Mouse (Mus musculus) ES-Bruce4 (cell line): ENCODE measurements at regions not wholly inside any gene's neighbourhood (a gene's known extent, or its start where the extent isn't known, plus 50 kb on each side); places are given as distances from the start of the nearest gene placed in this dataset.

ENCODE experiments used
- H3K27ac ChIP-seq: 2 replicates; pipeline ENCODE4 v1.5.1; 2012; ENCODE audit warnings: low read length, inconsistent platforms; ENCODE audit not compliant: insufficient read depth
- H3K27me3 ChIP-seq: 2 replicates; pipeline ENCODE4 v1.6.1; 2012; ENCODE audit warnings: mild to moderate bottlenecking, low read length, inconsistent platforms; ENCODE audit not compliant: control insufficient read depth, poor library complexity, insufficient read depth, severe bottlenecking
- H3K36me3 ChIP-seq: 2 replicates; pipeline ENCODE4 v1.6.1; 2012; ENCODE audit warnings: inconsistent platforms, mild to moderate bottlenecking, low read length, moderate library complexity; ENCODE audit not compliant: control insufficient read depth, poor library complexity, insufficient read depth, severe bottlenecking
- H3K4me1 ChIP-seq: one replicate; pipeline ENCODE4 v1.8.1; 2011; ENCODE audit warnings: low read length; ENCODE audit not compliant: control insufficient read depth, insufficient read depth
- H3K4me3 ChIP-seq: 2 replicates; pipeline ENCODE4 v1.5.1; 2011; ENCODE audit warnings: low read depth, mild to moderate bottlenecking, low read length
- H3K9ac ChIP-seq: 2 replicates; pipeline ENCODE4 v1.6.1; 2012; ENCODE audit warnings: low read depth, mild to moderate bottlenecking, inconsistent platforms; ENCODE audit not compliant: poor library complexity, severe bottlenecking
- H3K9me3 ChIP-seq: replicated peaks from 2 replicates; pipeline ENCODE4 v1.6.1; 2012; ENCODE audit warnings: mild to moderate bottlenecking, low read length, inconsistent platforms; ENCODE audit not compliant: control insufficient read depth, poor library complexity, insufficient read depth, severe bottlenecking
- CTCF ChIP-seq: IDR thresholded peaks from one replicate; pipeline ENCODE4 v1.8.1; 2011; ENCODE audit warnings: low read depth, low read length
- EP300 ChIP-seq: IDR thresholded peaks from 2 replicates; pipeline ENCODE4 v1.6.1; 2011; ENCODE audit warnings: low read depth, low read length; ENCODE audit not compliant: insufficient read depth
- POLR2A ChIP-seq: IDR thresholded peaks from one replicate; pipeline ENCODE4 v1.8.1; 2011; ENCODE audit warnings: low read length; ENCODE audit not compliant: insufficient read depth

DNA sequence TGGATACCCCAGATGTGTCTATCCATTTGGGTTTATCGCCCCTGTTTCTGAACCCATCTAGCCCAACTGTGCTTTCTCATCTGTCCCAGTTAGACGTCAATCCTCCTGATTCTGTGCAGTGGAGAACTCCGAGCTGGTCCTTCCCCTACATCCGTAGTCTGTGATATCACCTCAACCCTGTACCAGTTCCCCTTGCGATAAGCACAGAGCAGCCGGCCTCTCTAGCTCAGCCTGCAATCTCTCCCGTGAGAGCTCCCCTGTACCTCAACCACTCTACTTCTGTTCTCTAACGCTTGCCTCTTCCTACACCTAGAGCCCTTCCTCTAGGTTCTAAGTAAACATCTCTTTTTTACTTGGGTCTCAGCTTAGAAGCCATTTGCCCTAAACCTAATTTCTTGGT, 211.5 kb downstream of the Galc start:
- H3K4me1 ChIP-seq = no peaks in the 10 kb centered on the region
- no peaks in the 10 kb centered on the region for H3K27me3 ChIP-seq
- H3K4me3 ChIP-seq = no peak overlapping the region
- H3K36me3 ChIP-seq = no peaks in the 10 kb centered on the region
- no peak overlapping the region for H3K9ac ChIP-seq
- TF ChIP-seq EP300 (no peak), CTCF (no peak), POLR2A (no peak)
- no peaks in the 10 kb centered on the region for H3K9me3 ChIP-seq
- H3K27ac ChIP-seq = no peak overlapping the region

- Histone ChIP-seq H3K36me3 (no peaks in the 10 kb centered on the region), H3K4me3 (no peak overlapping the region), H3K9me3 (no peaks in the 10 kb centered on the region), H3K27ac (no peak overlapping the region), H3K27me3 (no peaks in the 10 kb centered on the region), H3K4me1 (no peaks in the 10 kb centered on the region), H3K9ac (no peak overlapping the region)
- no peak for TF ChIP-seq CTCF
- TF ChIP-seq POLR2A = no peak
- TF ChIP-seq EP300 = no peak
Measured at GRCm38 (mm10) chr12:98046459-98047440, 212.5 kb downstream of the Galc start.

- Histone ChIP-seq H3K27me3 (no peaks in the 10 kb centered on the region), H3K9ac (no peak overlapping the region), H3K27ac (no peak overlapping the region), H3K4me3 (no peak overlapping the region), H3K4me1 (no peaks in the 10 kb centered on the region), H3K36me3 (no peaks in the 10 kb centered on the region), H3K9me3 (no peaks in the 10 kb centered on the region)
- TF ChIP-seq POLR2A (no peak), CTCF (no peak), EP300 (no peak)
Measured at GRCm38 (mm10) chr12:98045784-98046458, 213.3 kb downstream of the Galc start.

- Histone ChIP-seq H3K9me3 (no peaks in the 10 kb centered on the region), H3K4me3 (no peak overlapping the region), H3K4me1 (no peaks in the 10 kb centered on the region), H3K27ac (no peak overlapping the region), H3K36me3 (no peaks in the 10 kb centered on the region), H3K9ac (no peak overlapping the region), H3K27me3 (no peaks in the 10 kb centered on the region)
- TF ChIP-seq CTCF = no peak
- no peak for TF ChIP-seq POLR2A
- no peak for TF ChIP-seq EP300
Measured at GRCm38 (mm10) chr12:98043436-98043835, 215.8 kb downstream of the Galc start.

- H3K27me3 ChIP-seq = no peaks in the 10 kb centered on the region
- TF ChIP-seq POLR2A (no peak), CTCF (no peak), EP300 (no peak)
- H3K9me3 ChIP-seq = no peaks in the 10 kb centered on the region
- no peak overlapping the region for H3K4me3 ChIP-seq
- no peak overlapping the region for H3K9ac ChIP-seq
- no peak overlapping the region for H3K27ac ChIP-seq
- H3K36me3 ChIP-seq = no peaks in the 10 kb centered on the region
- no peaks in the 10 kb centered on the region for H3K4me1 ChIP-seq
Measured at GRCm38 (mm10) chr12:98039677-98040076, 219.6 kb downstream of the Galc start.

- Histone ChIP-seq H3K9me3 (no peaks in the 10 kb centered on the region), H3K4me1 (no peaks in the 10 kb centered on the region), H3K36me3 (no peaks in the 10 kb centered on the region), H3K27ac (no peak overlapping the region), H3K27me3 (no peaks in the 10 kb centered on the region), H3K4me3 (no peak overlapping the region), H3K9ac (no peak overlapping the region)
- no peak for TF ChIP-seq POLR2A
- no peak for TF ChIP-seq EP300
- TF ChIP-seq CTCF = no peak
Measured at GRCm38 (mm10) chr12:98023655-98024054, 235.6 kb downstream of the Galc start.
